Mouse (Mus musculus) C2C12 (cell line): ENCODE measurements around the gene Dnaaf3.

Experiments used
- CTCF ChIP-seq: IDR thresholded peaks from one replicate; pipeline ENCODE4 v1.5.1; 2011; ENCODE audit not compliant: control insufficient read depth, insufficient read depth, insufficient read length
- USF1 ChIP-seq: IDR thresholded peaks from one replicate; pipeline ENCODE4 v1.6.1; 2011; ENCODE audit warnings: low read depth, mild to moderate bottlenecking, control low read depth, moderate library complexity

- TF ChIP-seq USF1: no peak
- no peak for TF ChIP-seq CTCF
Measured at GRCm38 (mm10) chr7:4508062-4508738, 24.1 kb downstream of the Dnaaf3 start.
